Mouse (Mus musculus): ENCODE data around the gene Klhdc7b. TPM values are rescaled to one million over a fixed set of nuclear protein-coding genes. Genes with fewer than 3 reads are reported as not detected.

The Klhdc7b gene
- polyA plus RNA-seq, 1 experiment from 2014 or later = 0.06 TPM

DNA sequence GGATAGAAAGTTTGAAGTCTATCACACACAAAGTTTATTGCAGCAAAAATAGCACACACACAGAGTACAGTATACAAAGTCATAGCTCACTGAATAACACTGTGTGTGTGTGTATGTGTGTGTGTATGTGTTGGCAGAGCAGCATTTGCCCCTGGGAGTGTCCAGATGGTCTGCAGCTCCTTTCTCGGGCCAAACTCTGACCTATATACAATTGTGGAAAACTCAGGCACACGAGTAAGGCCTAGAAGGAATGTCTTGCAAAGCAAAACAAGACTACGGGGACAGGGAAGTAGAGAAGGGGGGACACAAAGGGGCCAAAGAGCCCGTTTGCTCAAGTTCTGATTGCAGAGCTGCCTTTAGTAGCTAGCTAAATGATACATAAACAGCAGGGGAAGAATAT, 48.2 kb downstream of the Klhdc7b start:
- 72% methylated on average over 4 of the region's 4 CpGs for WGBS
- ATAC-seq (ENCODE audit: insufficient number of reproducible peaks, insufficient read depth, low FRiP score, low read depth) = no peak
- Histone ChIP-seq H3K27ac (ENCODE audit: low read length) (no peak overlapping the region), H3K4me2 (replicated peaks; ENCODE audit: low read depth, low read length) (no peak overlapping the region), H3K36me3 (ENCODE audit: control insufficient read depth, insufficient read depth, low read length) (no peaks in the 10 kb centered on the region), H3K27me3 (ENCODE audit: control insufficient read depth, insufficient read depth, low read length) (no peaks in the 10 kb centered on the region), H3K9ac (replicated peaks; ENCODE audit: low read depth, low read length) (no peak overlapping the region), H3K9me3 (ENCODE audit: control insufficient read depth, low read depth, low read length) (no peaks in the 10 kb centered on the region), H3K4me3 (ENCODE audit: low read depth, low read length) (no peak overlapping the region), H3K4me1 (ENCODE audit: control insufficient read depth, insufficient read depth, low read length) (no peaks in the 10 kb centered on the region)

DNA sequence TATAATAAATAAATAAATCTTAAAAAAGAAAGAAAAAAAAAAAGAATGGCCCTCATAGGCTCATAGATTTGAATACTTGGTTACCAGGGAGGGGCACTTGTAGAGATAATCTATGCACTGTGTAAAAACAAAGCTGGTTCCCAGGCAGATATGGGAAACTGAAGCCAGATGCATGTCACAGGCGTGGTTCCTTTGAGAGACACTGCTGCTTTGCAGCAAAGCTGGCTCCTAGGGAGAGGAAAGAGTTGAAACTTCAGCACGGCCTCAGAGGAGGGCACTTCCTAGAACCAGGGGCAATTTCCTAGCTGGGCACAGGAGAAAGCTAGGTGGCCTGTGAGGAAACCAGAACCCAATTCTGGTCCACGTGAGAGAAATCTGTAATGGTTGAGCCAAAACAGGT, 49.4 kb downstream of the Klhdc7b start:
- Histone ChIP-seq H3K4me2 (replicated peaks; ENCODE audit: low read depth, low read length) (no peak overlapping the region), H3K9me3 (ENCODE audit: control insufficient read depth, low read depth, low read length) (no peaks in the 10 kb centered on the region), H3K27ac (ENCODE audit: low read length) (no peak overlapping the region), H3K9ac (replicated peaks; ENCODE audit: low read depth, low read length) (no peak overlapping the region), H3K27me3 (ENCODE audit: control insufficient read depth, insufficient read depth, low read length) (no peaks in the 10 kb centered on the region), H3K4me1 (ENCODE audit: control insufficient read depth, insufficient read depth, low read length) (no peaks in the 10 kb centered on the region), H3K4me3 (ENCODE audit: low read depth, low read length) (no peak overlapping the region), H3K36me3 (ENCODE audit: control insufficient read depth, insufficient read depth, low read length) (no peaks in the 10 kb centered on the region)
- ATAC-seq (ENCODE audit: insufficient number of reproducible peaks, insufficient read depth, low FRiP score, low read depth) = no peak
- WGBS = 70% methylated on average over 3 of the region's 3 CpGs

DNA sequence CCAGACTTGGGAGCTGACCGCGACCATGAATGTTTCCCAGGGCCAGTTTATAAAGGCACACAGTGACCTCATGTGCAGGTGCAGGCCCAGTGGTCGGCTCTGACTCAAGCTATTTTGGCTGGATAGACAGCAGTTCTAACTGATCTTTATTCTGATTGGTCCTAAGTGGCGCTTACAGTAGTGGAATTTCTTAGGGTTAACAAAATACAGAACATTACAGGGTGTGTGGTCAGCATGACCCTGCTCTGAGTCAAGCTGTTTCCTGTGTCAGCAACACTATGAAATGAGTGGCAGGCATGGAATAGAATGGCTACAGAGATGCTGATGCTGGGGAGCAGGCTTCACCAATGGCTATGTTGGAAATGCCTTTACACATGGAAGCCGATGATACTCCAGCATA, 51.2 kb downstream of the Klhdc7b start:
- 79% methylated on average over 5 of the region's 5 CpGs for WGBS
- Histone ChIP-seq H3K9ac (replicated peaks; ENCODE audit: low read depth, low read length) (no peak overlapping the region), H3K9me3 (ENCODE audit: control insufficient read depth, low read depth, low read length) (no peaks in the 10 kb centered on the region), H3K27ac (ENCODE audit: low read length) (no peak overlapping the region), H3K27me3 (ENCODE audit: control insufficient read depth, insufficient read depth, low read length) (no peaks in the 10 kb centered on the region), H3K4me3 (ENCODE audit: low read depth, low read length) (no peak overlapping the region), H3K36me3 (ENCODE audit: control insufficient read depth, insufficient read depth, low read length) (no peaks in the 10 kb centered on the region), H3K4me1 (ENCODE audit: control insufficient read depth, insufficient read depth, low read length) (no peaks in the 10 kb centered on the region), H3K4me2 (replicated peaks; ENCODE audit: low read depth, low read length) (no peak overlapping the region)
- no peak for ATAC-seq (ENCODE audit: insufficient number of reproducible peaks, insufficient read depth, low FRiP score, low read depth)

Other genes with a start within 250 kb of the Klhdc7b start
- 4.4 and 5.2 TPM in 2 replicates for gene Mapk12, start 244.2 kb upstream of the Klhdc7b start, polyA plus RNA-seq (2014; fragmentation: Nextera tagmentation; extraction: Ambion mirVana)
- gene Mapk11, start 235.3 kb upstream of the Klhdc7b start, polyA plus RNA-seq (2014; fragmentation: Nextera tagmentation; extraction: Ambion mirVana) = 6.5 and 7.9 TPM in 2 replicates
- gene Plxnb2, start 204.1 kb upstream of the Klhdc7b start, polyA plus RNA-seq (2014; fragmentation: Nextera tagmentation; extraction: Ambion mirVana) = 146 and 147 TPM in 2 replicates
- 16.4 and 17.6 TPM in 2 replicates for gene Dennd6b, start 188.4 kb upstream of the Klhdc7b start, polyA plus RNA-seq (2014; fragmentation: Nextera tagmentation; extraction: Ambion mirVana)
- gene Ppp6r2, start 173.4 kb upstream of the Klhdc7b start, polyA plus RNA-seq (2014; fragmentation: Nextera tagmentation; extraction: Ambion mirVana) = 33.5 and 34.6 TPM in 2 replicates
- gene Sbf1, start 69.6 kb upstream of the Klhdc7b start, polyA plus RNA-seq (2014; fragmentation: Nextera tagmentation; extraction: Ambion mirVana) = 60.4 and 63.0 TPM in 2 replicates
- gene Adm2, start 62.2 kb upstream of the Klhdc7b start, polyA plus RNA-seq (2014; fragmentation: Nextera tagmentation; extraction: Ambion mirVana) = not detected in 2 replicates
- gene Miox, start 50.5 kb upstream of the Klhdc7b start, polyA plus RNA-seq (2014; fragmentation: Nextera tagmentation; extraction: Ambion mirVana) = not detected in 2 replicates
- 46.5 and 47.0 TPM in 2 replicates for gene Lmf2, start 29.3 kb upstream of the Klhdc7b start, polyA plus RNA-seq (2014; fragmentation: Nextera tagmentation; extraction: Ambion mirVana)
- gene Ncaph2, start 29.2 kb upstream of the Klhdc7b start, polyA plus RNA-seq (2014; fragmentation: Nextera tagmentation; extraction: Ambion mirVana) = 148 and 159 TPM in 2 replicates
- gene Sco2, start 11.1 kb upstream of the Klhdc7b start, polyA plus RNA-seq (2014; fragmentation: Nextera tagmentation; extraction: Ambion mirVana) = 4.6 and 6.8 TPM in 2 replicates
- gene Tymp, start 7.9 kb upstream of the Klhdc7b start, polyA plus RNA-seq (2014; fragmentation: Nextera tagmentation; extraction: Ambion mirVana) = 1.1 and 2.5 TPM in 2 replicates
- gene Odf3b, start 5.6 kb upstream of the Klhdc7b start, polyA plus RNA-seq (2014; fragmentation: Nextera tagmentation; extraction: Ambion mirVana) = 0.80 and 1.3 TPM in 2 replicates
- not detected in 2 replicates for gene Syce3, start 25.6 kb downstream of the Klhdc7b start, polyA plus RNA-seq (2014; fragmentation: Nextera tagmentation; extraction: Ambion mirVana)
- gene Cpt1b, start 40.9 kb downstream of the Klhdc7b start, polyA plus RNA-seq (2014; fragmentation: Nextera tagmentation; extraction: Ambion mirVana) = 0.46 and 0.53 TPM in 2 replicates
- 2.4 and 3.5 TPM in 2 replicates for gene C730034F03Rik, start 44.7 kb downstream of the Klhdc7b start, polyA plus RNA-seq (2014; fragmentation: Nextera tagmentation; extraction: Ambion mirVana)
- not detected in 2 replicates for gene Gm44502, start 44.8 kb downstream of the Klhdc7b start, polyA plus RNA-seq (2014; fragmentation: Nextera tagmentation; extraction: Ambion mirVana)
- 52.2 and 54.5 TPM in 2 replicates for gene Chkb, start 45.0 kb downstream of the Klhdc7b start, polyA plus RNA-seq (2014; fragmentation: Nextera tagmentation; extraction: Ambion mirVana)
- 3.1 and 4.0 TPM in 2 replicates for gene Mapk8ip2, start 69.0 kb downstream of the Klhdc7b start, polyA plus RNA-seq (2014; fragmentation: Nextera tagmentation; extraction: Ambion mirVana)
- gene Arsa, start 92.5 kb downstream of the Klhdc7b start, polyA plus RNA-seq (2014; fragmentation: Nextera tagmentation; extraction: Ambion mirVana) = 14.8 and 16.7 TPM in 2 replicates
- gene Shank3, start 114.7 kb downstream of the Klhdc7b start, polyA plus RNA-seq (2014; fragmentation: Nextera tagmentation; extraction: Ambion mirVana) = 2.4 and 2.8 TPM in 2 replicates
- gene Acr, start 183.4 kb downstream of the Klhdc7b start, polyA plus RNA-seq (2014; fragmentation: Nextera tagmentation; extraction: Ambion mirVana) = 0.27 and 0.64 TPM in 2 replicates
- 52.6 and 52.8 TPM in 2 replicates for gene Rabl2, start 207.0 kb downstream of the Klhdc7b start, polyA plus RNA-seq (2014; fragmentation: Nextera tagmentation; extraction: Ambion mirVana)

Measured in stomach, embryonic 14.5 days (tissue).